Mouse (Mus musculus) cerebellum, adult 2 months (tissue): ENCODE data around the gene Hemk1.

ENCODE experiments used
- CTCF ChIP-seq: fragments of 200-500 bp; IDR thresholded peaks from 2 replicates; pipeline ENCODE4 v1.5.1; 2011; ENCODE audit warnings: low read depth, mild to moderate bottlenecking, control low read depth, low read length, moderate library complexity, borderline replicate concordance; ENCODE audit not compliant: insufficient read depth
- POLR2A ChIP-seq: fragments of 200-500 bp; IDR thresholded peaks from 2 replicates; pipeline ENCODE4 v1.6.1; 2011; ENCODE audit warnings: low read length, control low read depth, borderline replicate concordance; ENCODE audit not compliant: insufficient read depth

DNA sequence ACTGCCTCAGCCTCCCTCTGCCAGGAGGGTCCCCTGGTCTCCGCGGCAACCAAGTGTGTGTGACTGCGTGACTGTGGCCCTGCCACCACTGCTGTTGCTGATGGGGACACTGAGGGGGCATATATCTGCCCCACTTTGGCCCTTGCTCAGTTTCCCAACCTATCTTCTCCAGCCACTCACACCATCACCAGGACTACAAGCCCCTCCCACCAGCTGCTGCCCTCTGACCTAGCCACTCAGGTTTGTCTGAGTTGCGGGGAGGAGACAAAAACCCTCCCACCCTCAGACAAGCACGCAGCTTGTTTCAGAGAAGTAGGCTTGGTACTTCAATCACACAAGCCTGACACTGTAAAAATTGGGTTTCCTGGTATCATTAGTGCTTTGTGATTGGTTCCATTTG lies 37.3 kb upstream of the Hemk1 start:
- TF ChIP-seq POLR2A (no peak), CTCF (no peak)
